Mouse (Mus musculus): ENCODE results near the gene St6gal1.

The St6gal1 gene

DNA sequence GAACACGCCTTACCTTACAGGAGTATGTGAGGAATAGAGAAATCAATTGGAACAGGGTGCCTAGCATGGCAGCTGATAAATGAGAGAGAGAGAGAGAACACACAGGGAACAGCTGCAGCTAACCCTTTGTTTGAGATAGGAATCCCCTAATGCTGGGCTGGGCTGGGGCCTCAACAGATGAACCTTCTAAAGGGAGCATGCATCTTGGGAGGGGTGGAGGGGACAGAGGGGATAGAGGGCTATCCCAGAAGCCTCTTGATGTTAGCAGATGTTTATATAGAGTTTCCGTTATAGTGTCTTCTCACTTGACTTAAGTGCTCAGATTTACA, 26.9 kb downstream of the St6gal1 start:
- no peak for DNase-seq

GRCm38 (mm10) chr16:23253620-23254019, 29.1 kb downstream of the St6gal1 start:
- DNase-seq, result no peak

DNA sequence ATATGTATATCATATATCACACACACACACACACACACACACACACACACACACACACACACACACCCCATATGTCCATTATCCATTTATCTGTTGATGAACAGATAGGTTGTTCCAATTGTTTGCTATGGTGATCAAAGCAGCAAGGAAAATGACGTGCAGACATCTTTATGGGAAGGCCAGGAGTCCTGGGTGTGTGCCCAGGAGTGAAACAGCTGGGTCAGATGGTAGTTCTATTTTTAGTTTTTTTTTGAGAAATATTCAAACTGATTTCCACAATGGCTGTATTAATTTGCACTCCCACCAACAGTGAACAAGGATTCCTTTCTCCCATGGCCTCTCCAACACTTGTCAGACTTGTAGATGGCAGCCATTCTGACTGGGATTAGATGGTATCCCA, 29.5 kb downstream of the St6gal1 start:
- no peak for DNase-seq

DNA sequence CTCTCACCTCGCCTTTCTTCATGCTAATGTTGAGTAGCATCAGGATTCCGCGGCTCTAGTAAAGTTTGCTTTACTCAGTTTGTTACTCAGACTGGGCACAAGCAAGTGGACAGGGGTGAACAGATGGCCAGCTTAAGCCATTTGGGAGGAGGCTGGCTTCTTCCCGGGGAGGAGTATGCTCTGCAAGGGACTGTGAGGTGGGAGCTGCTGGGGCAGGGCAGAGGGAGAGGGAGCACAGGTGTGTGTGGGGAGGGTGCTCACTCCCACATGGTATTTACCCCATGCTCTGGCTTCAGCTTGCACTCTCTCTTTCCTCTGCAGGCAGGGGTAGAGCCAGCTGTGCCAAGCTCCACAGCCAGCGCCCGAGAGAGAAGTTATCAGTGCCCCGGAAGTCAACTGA, 32.1 kb downstream of the St6gal1 start:
- DNase-seq, result no peak

- DNase-seq, result no peak
Observed at GRCm38 (mm10) chr16:23258429-23258822, 33.9 kb downstream of the St6gal1 start.

DNA sequence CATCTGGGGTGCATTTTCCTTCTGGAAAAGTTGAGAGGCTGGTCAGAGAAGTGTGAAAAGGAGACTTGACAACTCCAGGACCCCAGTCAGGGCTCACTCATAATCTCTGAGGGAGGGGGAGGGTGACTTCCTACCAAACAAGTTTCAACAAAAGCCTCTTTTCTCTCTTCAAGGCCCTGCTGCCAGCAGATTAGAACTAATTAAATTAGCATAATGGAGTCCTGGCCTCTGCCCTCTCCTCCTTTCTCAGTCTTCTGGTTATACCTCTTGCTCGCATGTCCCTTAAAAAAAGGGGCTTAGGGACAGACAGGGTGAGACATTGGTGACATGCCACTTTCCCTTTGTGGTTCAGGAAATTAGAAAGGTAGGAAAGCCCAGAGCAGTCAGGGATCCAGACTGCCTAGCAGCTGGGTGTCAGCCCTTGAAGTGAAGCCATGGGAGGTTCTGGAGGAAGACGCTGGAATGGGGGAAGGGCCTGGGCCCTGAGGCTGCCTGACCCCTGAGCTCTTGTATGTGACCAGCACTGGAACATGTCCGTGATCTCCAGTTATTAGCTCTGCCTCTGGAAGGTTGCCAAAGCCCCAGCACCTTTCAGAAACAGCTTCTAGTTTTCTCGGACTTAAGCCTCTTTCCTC, 34.4 kb downstream of the St6gal1 start:
- no peak for DNase-seq

DNA sequence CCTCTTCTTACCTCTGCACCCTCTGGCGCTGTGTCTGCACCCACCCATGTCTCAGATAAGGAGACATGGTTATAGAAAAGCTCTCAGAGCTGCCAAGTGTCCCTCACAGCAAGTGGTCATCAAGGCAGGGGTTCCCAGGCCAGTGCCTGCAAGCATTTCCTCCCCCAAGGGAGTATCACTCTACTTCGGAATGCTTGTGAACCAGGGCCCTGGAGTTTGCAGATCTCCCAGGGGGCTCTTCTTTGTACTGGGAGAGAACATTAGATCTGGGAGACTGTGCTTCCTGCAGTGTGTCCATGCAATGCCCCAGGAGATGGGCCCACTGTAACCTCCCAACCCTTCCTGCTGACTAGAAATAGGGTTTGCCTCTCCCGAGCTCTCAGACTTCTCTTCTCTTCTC, 35.0 kb downstream of the St6gal1 start:
- DNase-seq, result no peak

DNA sequence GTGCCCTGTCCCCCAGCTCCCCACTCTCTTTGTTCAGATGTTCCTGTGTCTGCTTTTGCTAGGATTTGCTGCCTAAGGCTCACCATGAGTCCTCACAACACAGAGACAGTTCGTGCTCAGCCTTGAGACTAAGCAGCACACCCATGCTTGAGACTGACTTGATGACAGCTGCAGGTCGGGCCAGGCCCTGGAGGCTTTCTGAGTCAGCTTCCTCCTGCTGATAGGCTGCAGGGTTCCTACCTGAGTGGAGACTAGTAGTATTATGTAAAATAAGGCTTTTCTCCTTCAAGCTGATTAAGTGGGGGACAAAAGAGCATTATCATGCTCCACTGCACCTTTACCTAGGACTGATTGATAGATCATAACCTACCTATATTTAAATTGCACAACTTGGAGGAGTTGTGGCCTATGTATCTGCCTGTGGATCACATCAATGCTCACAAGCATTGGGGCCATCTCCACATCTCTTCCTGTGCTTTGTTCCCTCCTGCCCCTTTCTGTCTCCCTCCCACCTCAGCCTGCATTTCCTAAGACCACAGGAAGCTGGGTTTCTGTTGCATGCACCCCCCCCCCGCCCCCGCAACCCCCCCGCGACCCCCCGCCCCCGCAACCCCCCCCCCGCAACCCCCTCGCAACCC, 37.7 kb downstream of the St6gal1 start:
- DNase-seq, result no peak

DNA sequence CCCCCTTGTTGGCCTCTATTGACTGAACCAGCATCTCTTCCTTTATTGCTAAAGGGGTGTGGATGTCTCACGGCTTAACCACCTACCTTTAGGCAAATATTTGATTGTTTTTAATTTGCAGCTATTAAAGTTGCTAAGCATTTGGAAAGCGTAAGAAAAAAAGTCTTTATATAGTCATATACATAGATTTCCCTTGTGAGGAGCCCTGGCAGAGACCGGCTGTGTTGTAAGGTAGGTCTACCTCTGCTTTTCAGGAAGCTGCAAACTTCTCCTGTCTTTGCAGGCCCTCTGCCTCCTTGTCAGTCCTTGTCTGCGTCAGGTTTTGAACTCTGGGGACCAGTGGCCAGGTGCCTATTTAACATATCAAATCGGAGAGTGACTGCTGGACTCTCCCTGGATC, 38.3 kb downstream of the St6gal1 start:
- DNase-seq, result no peak

- DNase-seq, result no peak
Observed at GRCm38 (mm10) chr16:23264999-23265398, 40.5 kb downstream of the St6gal1 start.

- DNase-seq, result no peak
Observed at GRCm38 (mm10) chr16:23265481-23265880, 40.9 kb downstream of the St6gal1 start.

GRCm38 (mm10) chr16:23266293-23266692, 41.8 kb downstream of the St6gal1 start:
- DNase-seq, result no peak

- no peak for DNase-seq
Observed at GRCm38 (mm10) chr16:23266896-23267295, 42.4 kb downstream of the St6gal1 start.

- no peak for DNase-seq
Observed at GRCm38 (mm10) chr16:23268231-23268630, 43.7 kb downstream of the St6gal1 start.

- no peak for DNase-seq
Observed at GRCm38 (mm10) chr16:23269056-23269983, 44.8 kb downstream of the St6gal1 start.

GRCm38 (mm10) chr16:23269984-23270912, 45.7 kb downstream of the St6gal1 start:
- no peak for DNase-seq

DNA sequence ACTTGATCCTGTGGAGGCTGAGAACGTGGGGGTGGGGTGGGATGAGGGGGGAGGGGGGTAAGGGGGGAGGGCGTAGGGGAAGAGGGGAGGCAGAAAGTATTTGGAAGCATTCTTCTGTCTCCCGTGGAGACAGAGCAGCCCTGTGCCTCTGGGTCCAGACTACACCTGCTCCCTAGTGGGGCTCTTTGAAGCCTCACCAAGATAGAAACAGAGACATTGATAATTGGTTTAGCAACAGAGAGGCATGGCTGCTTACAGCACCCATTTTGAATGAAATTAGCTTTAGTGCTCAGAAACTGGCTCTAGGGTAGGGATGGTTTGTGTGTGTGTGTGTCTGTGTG, 46.3 kb downstream of the St6gal1 start:
- no peak for DNase-seq

DNA sequence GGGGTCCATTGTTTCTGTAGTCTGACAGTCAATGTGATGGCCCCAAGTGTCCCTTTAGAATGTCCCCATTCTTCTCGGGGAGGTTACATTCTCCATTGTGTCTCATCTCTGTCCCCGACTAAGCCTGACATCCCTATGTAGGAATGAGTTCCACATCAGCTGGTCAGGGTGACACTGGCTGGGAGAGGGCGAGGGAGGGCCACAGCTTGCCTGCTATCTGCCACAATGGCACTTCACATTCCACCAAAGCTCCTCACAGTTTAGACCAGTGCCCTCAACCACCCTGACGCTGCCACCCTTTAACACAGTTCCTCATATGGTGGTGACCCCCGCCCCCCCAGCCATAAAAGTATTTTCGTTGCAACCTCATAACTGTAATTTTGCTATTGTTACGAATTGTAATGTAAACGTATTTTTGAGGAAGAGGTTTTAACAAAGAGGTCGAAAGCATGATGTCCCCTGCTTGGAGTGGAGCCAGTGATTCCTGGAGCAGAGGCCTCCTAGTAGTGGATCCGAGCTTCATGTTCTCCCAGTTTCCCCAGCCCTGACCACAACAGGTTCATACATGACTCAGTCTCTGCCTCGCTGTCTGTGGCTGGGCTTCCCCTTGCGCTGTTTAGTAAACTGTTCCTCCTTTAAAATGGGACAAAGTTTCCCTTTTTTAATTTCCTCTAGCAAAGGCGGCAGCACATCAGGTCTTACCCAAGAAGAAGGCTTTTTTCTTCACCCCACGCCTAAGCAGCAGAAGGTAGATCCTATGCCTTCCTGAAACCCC, 47.4 kb downstream of the St6gal1 start:
- DNase-seq, result no peak

DNA sequence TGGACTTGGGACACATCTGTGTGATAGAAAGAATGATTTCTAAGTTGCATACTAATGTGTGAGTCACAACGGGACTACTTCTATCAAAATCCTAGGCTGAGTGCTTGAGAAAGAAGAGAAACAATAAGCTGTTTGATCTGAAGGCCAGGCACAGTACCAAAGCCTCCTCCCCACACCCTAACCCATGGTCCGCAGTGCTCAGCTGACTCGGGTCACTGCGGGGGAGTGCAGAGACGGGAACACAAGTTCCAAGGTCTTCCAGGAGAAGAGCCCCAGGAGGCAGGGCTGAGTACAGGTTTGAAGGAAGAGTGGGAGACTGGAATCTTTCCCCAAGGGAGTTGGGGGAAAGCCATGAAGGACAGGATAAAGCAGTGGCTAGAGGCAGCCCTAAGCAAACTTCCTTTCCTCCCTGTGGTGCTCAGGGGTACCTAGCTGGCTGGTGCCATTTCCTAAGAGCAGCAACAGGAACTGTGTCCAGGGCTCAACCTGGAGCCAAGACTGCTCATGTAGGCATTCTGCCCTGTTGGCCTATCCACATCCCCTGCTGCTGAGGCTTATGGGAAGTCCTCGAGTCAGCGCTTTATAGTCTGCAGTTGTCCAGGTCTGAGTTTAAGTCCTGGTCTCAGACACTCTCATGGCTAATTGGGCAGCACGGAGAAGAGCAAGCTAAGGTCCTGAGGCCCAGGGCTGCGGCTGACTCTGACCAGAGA, 48.1 kb downstream of the St6gal1 start:
- DNase-seq, result no peak

- no peak for DNase-seq
Observed at GRCm38 (mm10) chr16:23274005-23274404, 49.5 kb downstream of the St6gal1 start.

GRCm38 (mm10) chr16:23274606-23275310, 50.2 kb downstream of the St6gal1 start:
- no peak for DNase-seq

Measured in right cerebral cortex, postnatal 25 days (tissue).